Mouse (Mus musculus) cerebellum, postnatal 25 days (tissue): Measurements from ENCODE around the gene Arhgap31.
"Not testable (repeated sequence)": the region's sequence is repeated elsewhere in the genome, so short reads cannot be mapped to it uniquely, and the experiment has no call there.

Experiments used
- DNase-seq, 2 experiments: peaks; one replicate each; pipeline ENCODE4 v3.0.0; 2021; ENCODE audit warnings: mixed read lengths in 2 of 2

Gene Arhgap31

DNA sequence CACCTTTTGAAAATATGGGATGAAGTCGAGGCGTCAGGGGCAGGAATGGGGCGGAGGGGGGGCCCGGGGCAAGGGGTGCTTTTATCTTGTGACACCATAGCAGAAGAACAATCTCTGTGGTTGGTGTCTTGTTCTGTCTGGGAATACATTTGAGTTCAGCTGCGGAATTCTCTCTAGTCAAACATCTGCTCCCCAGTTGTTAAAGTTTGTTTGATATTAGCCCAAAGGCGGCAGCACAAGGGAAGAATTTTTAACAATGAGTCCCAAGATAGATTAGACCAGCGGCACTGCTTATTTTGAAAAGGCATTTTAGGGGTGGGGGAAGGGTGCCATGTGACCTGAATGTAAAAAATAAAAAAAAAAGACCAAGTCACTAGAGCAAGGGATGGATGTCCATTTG lies 30.0 kb downstream of the Arhgap31 start:
- no peak for DNase-seq

DNA sequence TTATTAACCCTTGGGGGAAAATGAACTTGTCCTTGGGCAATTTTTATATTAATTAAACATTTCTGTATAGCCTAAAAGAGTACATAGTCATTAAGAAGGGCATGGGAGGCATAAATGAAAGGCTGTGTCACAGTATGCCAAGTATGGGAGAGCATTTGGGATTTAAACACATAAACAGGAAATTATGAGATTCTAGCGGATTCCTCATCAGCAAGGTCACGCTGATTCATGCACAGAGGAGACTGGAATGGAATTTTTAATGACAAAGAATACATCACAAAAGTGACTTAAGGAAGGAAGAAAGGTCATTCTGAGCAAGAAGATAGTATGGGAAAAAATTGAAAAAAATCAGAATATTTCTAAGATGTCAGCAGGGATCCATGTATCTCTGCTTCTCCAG lies 31.8 kb downstream of the Arhgap31 start:
- no peak for DNase-seq

DNA sequence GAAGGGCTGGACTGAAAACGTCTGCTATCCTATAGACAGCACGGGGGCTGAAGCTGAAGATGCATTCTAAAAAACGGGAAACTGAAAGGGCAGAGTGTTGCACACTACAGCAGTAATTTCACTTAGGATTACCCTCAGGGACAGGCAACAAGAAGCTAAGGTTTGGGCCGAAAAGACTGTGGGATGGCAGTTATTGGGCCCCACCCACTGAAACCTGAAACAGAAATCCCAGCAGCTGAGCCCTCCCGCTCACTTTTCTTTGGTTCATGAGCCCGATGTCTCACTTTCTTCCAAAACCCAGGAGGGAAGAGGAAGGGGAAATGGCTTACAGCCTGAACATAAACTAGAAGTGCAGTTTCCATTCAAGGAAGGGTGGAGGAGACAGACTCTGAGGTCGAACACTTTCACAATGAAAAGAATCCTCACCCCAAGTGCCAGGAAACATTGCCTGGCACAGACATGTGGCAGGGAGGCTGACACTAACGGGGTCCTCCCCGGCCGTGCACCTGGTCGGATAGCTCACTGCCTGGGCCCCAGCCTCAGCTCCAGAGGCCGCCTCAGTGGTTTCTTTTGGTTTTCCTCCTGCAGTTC lies 33.5 kb downstream of the Arhgap31 start:
- DNase-seq = no peak

DNA sequence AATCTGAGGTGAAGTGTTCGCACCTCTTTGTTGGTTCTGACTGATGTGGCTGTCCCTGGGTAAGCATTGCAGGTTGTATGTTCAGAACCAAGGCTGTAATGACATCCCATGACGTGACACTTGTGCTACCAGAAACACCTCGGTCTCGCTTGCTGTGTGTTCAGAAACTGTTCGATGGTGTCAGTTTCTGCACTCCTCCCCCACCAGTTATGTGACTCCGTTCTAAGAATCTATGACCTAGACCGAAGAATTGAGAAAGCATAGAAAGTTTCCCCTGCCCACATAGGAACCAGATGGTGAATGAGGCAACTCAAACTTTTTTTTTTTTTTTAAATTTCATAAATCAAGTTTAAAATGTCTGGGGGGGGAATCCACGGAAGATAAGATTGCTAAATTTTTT lies 34.2 kb downstream of the Arhgap31 start:
- no peak for DNase-seq

DNA sequence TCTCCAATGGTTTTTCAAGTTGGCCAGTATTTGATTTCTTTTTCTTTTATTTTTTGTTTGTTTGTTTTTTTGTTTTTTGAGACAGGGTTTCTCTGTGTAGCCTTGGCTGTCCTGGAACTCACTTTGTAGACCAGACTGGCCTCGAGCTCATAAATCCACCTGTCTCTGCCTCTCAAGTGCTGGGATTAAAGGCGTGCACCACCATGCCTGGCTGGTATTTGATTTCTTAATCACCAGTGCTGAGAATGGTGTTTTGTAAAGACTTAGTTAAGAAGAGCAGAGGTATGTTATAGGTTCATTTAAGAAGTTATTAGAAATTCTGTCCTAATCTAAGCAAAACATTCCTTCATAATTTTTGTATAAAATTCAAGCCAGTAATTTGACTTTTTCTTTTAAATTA lies 35.1 kb downstream of the Arhgap31 start:
- not testable (repeated sequence) for DNase-seq

DNA sequence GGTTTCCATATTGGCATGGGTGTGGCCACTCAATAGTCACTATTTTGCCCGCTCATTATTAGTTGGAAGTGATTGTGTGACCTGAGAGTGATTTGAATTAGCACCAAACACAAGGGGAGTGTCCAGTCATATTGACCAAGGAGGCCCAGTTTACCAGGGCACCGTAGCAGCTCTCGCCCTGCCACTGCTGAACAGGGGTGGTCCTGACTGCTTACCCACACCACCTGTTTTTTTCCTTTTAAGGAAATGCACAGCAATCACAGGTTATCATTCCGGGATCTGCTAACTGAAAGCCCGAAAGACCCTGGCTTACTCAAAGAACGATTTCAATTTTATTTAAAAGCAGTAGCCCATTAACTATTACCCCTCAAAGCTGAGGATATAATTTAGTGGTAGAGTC lies 35.9 kb downstream of the Arhgap31 start:
- DNase-seq = no peak

DNA sequence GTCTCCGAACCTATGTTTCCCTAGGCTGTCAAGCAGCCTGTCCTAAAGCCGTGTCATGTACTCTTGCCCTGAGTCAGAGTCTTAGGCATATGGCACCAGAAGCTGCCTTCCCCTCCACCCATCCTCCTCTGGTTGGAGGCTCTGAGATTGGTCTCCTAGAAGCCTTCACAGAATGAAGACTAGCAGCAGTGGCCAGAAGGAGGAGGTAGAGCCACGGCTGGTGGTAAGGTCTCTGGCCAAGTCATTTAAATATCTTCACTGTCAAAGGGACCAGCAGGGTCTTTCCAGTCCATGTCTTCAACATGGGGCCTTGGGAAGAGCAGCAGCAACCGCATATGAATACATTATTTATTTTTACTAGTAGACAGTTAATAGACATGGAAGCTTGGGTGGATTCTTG lies 36.4 kb downstream of the Arhgap31 start:
- no peak for DNase-seq

DNA sequence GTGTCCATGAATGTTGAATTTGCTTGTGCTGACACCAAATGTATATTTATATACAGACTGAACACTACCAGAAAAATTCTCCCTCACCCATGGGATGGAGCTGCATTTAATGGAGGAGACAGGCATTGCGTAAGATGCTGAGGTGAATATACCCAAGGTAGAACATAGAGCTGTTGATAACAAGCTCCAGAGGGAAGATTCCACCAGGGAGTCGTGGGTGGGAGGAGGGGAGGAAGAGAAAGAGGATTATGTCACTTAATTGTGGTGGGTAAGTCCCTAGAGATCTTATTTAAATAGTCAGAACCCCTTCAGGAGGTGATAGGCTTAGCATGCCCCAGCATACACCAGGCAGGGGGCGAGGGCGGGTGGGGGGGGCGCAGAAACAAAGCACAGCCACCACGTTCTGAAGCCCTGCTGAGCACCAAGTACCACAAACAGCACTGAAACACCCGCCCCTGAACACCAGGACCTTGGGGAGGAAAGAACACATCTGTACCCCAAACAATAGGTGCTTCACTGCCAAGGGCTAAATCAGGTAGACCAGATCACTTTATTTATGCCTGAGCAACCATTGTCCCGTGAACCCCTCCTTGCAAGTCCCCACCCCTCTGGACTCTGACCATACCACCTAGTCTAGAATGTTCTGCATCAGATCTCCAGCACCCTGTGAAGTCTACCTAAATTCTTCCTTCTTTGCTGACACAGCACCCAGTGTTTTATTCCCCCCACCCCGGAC lies 37.3 kb downstream of the Arhgap31 start:
- DNase-seq = no peak

DNA sequence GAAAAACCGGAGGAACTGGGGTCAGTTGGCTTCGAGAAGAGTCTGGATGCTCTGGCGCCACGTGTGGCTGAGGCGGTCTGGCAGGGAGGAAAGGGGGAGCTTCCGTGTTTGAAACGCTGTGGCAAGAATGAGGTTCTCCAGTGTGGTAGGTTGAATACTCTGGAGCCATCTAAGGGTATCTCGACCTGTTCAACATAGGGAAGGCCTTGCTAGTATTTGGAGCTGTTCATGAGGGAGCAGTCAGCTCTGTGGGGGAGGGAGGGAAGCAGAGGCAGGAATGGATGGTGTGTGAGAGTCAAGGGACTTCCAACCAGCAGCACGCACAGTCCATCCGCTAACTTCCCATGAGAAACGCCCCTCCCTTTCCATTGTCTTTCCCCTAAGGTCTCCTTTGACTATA lies 38.2 kb downstream of the Arhgap31 start:
- no peak for DNase-seq

DNA sequence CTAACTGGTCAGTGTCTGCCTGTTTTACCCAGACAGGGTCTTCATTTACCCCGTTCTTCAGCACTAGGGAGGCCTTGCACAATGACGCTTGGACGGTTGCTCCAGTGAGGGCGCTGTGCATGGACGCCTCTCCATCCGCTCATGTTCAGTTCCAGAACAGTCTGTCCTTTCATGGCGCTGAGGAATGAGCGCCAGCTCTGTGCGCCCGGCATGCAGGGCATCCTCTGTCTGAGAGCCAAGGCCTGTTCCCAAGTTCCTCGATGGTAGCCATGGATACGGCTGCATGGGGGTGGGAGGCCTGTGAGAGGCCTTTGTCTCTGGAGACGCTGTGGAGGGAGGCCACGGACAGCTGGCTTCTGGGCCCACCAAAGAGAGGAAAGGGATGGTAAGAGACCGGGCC lies 39.6 kb downstream of the Arhgap31 start:
- peak; percentile 27 to 45 for DNase-seq

DNA sequence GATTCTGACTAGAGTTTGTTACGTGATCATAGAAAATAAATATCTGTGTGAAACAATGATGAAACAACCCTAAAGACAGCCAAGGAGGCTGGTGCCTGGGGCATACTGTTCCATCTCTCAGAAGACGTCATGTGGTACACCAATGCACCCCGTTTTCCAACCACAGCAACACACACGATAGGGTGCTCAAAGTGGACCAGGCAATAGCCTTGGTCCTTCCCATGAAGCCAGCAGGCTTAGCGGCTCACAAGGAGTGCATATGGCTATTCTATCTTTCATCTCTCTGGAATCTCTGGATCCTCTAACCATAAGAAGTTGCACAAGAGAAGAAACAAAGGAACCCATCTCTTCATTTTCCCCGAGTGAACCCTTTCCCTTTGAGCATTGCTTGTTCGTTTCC lies 40.1 kb downstream of the Arhgap31 start:
- DNase-seq = no peak

DNA sequence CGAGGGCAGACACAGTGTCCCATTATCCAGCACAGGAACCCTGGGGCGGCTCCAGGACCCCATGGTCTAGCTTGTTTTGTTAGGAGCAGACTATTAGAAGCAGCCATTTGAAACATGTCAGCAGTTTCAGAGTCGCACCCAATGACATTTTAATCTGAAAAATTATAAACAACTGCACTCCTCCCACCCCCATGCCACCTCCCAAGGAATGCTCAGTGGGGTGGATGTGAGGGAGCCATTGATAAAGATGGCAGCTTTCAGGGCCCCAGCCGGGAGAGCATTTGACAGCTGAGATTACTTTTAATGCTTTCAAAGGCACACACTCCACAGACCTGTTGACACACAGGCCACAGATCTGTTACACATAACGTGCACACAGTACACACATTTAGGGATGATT lies 40.7 kb downstream of the Arhgap31 start:
- no peak for DNase-seq

DNA sequence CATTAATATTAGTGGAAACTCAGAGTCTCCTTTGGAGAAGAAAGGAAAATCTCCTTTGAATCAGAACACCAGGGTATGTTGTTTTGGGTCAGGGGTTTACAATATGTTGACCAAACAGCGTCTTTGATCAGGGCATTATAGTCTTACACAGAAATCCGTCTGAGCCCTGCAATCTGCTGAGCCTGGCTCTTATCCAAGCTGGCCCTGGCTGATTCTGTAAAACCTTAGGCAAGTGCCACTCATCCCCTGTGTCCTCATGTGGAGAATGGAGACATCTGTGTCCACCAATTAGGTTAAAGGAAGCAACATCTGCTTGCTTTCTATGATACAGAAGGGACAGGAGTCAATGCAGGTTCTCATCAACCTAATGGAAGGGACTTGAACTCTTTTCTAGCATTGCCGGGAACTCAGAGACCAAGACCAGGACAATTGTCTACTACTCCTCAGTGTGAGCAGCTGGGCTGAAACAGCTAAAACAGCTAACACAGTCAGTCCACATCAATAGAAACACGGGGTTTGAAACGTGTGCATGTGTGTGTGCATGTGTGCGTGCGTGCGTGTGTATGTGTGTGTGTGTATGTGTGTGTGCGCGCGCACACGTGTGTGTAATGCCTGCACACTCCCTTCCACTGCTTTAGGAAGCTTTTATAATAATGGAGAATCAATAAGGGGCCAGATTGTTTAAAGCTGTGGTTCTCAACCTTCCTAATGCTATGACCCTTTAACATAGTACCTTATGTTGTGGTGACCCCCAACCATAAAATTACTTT lies 42.3 kb downstream of the Arhgap31 start:
- peak; percentile 34 to 61 for DNase-seq

DNA sequence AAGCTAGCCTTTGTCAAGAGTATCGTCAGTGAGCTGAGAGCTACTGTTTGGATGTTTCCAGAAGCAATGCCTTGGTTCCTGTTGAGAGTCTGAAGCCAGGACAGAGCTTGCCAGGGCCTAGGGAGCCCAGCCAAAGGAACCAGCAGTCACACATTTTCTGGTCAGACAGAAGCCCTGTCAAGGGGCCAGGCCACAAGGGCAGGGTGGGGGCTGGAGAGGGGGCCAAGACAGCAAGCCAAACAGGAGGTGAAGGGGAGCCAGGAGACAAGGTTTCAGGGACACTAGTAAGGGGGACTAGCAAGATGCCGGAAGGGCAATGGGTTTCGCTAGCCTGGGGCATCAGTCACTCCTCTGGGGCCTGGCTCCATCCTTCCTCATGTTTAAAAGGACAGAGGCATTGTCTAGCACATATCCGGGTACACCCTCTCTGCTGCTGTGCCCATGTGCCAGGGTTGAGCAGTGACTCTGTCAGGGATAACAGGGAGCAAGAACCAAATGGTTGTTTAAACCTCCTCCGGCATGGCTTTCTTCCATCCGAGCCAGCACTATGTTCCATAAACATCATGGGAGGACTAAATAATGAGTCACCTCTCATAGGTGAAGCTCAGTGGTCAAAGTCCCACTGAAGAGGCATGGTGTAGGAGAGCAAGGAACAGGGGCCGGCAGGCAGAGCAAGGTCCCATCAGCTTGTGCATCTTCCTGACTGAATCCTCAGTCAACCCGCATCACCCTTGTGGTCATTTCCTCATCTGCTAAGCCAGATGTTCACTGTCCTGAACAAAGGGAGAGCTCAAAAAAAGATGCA lies 44.0 kb downstream of the Arhgap31 start:
- peak; percentile 34 to 57 for DNase-seq

DNA sequence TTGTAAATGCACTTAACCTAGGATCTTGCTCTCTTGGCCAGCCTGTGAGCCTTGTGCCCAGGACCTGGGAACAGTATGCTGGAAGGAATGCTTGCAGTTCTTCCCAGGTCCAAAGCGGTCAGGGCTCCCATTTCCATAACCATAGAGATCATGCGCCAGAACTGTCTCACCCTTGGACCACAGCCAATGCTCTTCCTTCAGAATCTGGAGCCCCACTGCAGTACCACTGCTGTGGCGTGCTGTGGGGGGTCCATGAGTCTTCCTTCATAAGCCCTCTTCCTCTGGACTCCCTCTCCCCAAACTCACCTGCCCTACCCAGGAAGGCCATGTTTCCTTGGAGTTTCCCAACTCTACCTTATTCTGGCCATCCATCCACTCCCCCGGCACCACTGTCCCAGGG lies 46.6 kb downstream of the Arhgap31 start:
- no peak for DNase-seq

DNA sequence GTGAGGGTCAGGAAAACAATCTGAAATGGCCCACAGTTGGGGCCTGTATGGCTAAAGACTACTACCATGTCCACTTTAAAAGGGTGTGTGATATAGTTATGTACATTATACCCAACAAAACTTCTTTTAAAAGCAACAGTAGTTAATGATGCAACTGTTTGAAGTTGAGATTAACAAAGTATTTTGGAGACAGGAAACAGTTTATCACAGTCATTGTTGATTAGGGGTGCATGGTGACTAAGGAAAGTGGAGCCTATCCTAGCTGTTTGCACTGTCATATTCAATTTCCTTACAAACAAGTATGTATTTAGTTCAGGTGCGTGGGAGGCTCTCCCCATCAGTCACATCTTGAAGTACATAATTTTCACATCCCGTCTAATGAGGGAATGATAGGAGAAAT lies 47.1 kb downstream of the Arhgap31 start:
- DNase-seq = no peak

DNA sequence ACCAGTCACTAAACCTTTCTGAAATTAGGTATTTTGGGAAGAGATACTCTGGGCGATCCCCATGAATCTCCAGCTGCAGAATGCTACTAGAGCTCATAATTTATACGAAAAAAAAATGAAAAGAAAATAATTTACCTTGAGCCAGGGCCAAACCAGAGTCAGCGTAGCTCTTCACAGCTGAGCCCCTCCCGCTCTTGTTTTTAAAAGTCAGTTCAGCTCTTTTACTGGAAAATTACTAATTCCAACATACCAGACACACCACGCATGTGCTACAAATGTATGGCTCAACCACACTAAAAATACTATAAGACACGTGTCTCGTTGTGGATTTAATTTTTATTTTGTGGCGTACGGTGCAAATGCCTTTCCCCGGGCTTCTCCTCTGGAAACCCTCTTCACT lies 50.5 kb downstream of the Arhgap31 start:
- no peak for DNase-seq

DNA sequence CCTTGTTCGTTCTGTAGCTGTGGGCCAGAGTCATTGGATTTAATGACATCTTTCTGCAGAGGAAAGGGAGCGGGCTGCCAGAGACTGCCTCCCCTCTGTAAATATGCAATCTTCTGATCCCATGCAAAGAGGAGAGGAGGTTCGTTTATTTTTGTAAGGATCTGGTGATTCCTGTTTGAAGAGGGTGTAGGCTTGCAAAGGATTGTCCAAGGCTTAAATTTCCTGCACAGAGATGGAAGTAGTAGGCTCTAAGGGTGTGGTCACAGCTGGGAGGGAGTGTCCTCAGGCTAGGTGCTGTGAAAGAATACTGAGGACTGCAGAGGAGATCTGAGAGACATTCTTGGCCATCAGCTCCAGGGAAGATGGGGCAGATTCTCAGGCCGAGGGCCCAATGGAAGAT lies 58.8 kb downstream of the Arhgap31 start:
- DNase-seq = no peak

DNA sequence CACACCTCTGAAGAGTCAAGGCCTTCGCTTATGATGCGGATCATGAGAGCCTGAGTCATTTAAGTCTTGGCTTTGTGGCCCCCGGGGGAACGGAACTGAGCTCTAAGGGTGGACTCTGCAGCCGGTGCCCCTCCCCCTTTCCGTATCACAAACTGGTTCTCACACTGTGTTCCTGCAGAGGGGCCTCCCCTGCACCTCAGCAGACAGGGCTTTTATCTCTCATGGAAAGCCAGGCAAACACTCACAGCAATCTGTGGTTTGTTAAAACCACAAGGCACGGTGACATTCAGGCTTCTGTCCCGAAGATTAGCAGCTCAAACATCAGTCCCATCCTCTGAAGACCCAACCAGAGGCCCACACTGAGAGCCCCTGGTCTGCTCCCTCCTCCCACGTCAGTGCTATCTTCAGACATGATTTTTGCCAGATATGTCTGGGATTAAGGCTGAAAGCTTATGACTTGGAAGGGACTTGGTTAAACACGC lies 59.6 kb downstream of the Arhgap31 start:
- DNase-seq = no peak

DNA sequence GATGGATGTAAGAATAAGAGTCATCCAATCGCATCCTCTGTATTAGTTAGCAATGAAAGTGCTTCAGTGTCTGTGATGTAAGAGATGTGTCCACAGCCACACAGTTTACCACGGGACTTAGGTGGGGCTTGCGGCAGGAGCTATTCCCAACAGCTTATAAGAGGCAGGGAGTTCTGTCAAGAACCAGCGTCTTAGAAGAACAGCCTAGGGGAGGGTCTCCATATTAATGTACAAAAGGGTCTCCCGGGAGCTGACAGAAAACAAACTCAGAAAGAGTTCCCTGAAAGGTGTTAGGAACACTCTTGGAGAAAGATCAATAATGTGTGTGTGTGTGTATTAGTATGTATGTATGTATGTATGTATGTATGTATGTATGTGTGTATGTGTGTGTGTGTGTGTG lies 60.4 kb downstream of the Arhgap31 start:
- DNase-seq = no peak

DNA sequence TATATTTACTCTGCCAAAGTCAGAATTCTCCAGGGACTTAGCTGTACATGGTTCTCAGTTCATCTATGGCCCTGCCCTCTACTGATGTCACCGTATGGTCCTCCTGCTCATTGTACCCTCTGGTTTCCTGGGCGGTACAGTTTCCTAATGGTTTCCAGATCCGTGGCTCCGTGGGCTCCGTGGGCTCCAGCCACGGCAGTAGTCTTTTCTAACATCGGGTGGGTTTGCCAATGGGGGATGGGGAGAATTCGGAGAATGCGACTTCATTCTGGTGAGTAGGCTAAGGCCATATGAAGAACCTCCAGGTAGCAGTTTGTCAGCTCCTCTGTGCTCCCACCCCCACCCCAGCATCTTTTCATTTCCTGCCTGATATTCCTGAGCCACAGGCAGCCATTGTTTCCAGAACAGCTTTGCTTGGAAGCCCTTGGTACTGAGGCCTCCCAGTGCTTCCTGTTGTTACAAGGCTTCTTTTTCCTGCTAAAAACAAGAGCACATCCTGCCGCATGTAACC lies 61.3 kb downstream of the Arhgap31 start:
- DNase-seq = no peak

DNA sequence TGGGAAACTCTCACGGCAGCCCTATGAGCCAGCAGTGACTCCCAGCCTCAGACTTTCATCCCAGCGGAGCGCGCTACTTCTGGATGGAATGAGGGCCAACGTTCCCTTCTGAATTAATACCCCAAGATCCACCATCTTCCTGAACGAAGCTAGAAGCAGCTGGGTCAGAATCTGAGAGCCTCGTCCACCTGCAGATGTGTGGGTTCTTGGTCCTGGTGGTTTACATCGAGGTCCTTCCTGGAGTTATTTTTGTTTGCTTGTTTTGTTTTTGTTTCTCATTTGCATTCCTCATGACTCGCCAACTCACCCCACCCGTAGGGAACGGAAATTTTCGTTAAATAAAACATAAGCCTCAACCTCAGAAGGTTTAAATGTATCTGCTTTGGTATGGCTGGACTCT lies 61.8 kb downstream of the Arhgap31 start:
- DNase-seq = no peak

DNA sequence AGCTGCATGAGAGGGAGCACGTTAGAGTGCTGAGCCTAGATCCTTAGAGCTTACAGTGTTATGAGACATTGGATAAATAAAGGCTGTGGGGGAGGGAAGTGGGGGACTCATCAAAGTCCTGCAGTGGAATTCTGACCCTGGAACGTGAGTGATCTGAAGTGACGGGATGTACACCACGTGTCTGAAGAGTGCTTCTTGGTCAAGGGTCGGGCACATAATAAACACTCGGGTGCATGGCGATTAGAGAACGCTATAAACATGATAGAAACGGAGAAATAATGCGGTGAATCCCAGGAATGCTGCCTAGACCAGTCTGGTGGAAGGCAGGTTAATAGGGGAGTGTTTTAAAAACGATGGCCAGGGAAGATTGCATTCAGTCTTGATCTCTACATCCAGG lies 63.6 kb downstream of the Arhgap31 start:
- DNase-seq = no peak
